Mouse (Mus musculus): Measurements from ENCODE around the gene Rell1.

DNA sequence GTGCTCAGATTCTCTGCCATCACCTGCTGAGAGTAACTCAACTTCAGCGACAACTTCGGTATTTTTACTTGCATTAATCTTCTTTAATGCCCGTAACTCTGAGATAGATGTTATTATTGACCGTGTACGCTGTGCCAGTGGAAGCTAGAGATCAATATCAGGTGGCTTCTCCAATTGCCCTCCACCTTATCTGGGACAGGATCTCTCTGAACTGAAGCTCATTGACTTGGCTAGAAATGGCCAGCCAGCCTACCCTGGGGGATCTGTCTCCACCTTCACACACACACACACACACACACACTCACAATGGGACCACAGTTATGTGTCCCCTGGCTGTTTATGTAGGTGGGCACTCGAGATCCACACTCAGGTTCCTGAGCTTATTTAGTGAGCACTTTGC, 16.7 kb downstream of the Rell1 start:
- no peak for TF ChIP-seq ZC3H11A (IDR thresholded peaks at IDR 0.05; ENCODE audit: borderline replicate concordance, low read depth, low read length)
- no peak for TF ChIP-seq HCFC1 (IDR thresholded peaks at IDR 0.05; ENCODE audit: borderline replicate concordance, insufficient read depth, low read length)
- TF ChIP-seq MAFK (IDR thresholded peaks at IDR 0.05; ENCODE audit: insufficient read depth, low read depth, low read length), result no peak
